Mouse (Mus musculus) liver, postnatal 0 days (tissue): ENCODE measurements around the gene Nceh1.

ENCODE experiments used
- CTCF ChIP-seq: sonication (generic); IDR thresholded peaks from 2 replicates; pipeline ENCODE4 v1.5.1; 2016; ENCODE audit warnings: antibody characterized with exemption, low read depth
- EP300 ChIP-seq: IDR thresholded peaks from 2 replicates; pipeline ENCODE4 v1.6.1; 2016; ENCODE audit warnings: antibody characterized with exemption, low read depth, mild to moderate bottlenecking

DNA sequence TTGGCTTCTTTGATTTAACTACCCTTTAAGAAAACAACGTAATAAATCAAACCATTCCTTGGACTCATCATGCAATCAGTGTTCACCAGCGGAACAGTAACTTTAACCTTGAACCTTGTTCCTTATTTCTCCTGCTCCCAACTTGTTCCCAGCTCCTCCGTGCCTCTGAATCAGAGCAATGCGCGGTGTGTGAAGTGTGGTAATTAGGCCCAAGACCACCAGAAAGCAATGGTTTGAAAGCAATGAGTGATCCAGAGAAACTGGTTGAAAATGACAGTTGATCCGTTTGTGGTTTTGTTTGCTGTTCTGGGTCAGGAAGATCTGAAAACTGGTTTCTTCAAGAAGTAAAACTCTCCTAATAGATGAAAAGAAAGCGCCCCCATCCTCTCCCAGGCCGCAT is 3.1 kb upstream of the Nceh1 start:
- TF ChIP-seq EP300 (no peak), CTCF (no peak)
